Mouse (Mus musculus): ENCODE measurements around the gene Wbp1l.

The Wbp1l gene

GRCm38 (mm10) chr19:46629807-46630206 is 30.9 kb downstream of the Wbp1l start:
- DNase-seq (ENCODE audit: low read depth, low spot score): no peak

DNA sequence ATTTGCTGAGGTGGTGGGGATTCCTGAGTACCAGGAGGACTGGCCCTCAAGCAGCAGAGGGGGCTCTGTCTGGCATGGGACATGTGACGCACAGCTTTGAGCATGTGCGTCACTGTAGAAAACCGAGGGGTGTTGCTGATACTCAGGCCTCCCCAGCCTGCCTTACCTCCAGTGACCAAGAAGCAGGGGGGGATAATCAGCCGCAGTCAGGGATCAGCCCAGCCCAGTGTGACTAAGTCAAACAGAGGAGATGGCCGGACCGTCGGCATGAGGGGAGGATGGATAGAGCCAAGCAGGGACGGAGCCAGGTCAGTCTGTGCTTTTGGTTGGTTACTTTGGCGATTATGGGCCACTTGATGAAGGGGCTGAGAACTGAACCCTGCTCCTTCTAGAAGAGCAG is 32.8 kb downstream of the Wbp1l start:
- no peak for DNase-seq (ENCODE audit: low read depth, low spot score)

DNA sequence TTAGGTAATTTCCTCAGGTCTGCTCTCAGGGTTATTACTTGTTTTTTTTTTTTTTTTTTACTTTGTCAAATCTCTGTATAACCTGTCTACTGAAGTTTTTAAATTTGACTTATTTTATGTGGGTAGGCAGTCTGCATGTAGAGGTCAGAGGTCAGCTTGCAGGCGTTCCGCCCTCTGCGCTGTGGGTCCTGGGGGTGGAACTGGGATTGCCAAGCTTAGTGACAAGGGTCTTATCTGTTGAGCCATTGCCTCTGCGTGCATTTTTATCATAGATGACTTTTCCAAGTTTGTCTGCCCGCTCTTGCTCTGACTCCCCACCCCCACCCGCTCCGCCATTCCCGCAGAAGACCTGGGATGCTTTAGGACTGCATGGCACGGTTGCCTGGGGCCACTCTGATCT is 36.9 kb downstream of the Wbp1l start:
- DNase-seq (ENCODE audit: low read depth, low spot score): no peak

GRCm38 (mm10) chr19:46637598-46637997 is 38.7 kb downstream of the Wbp1l start:
- DNase-seq (ENCODE audit: low read depth, low spot score): no peak

DNA sequence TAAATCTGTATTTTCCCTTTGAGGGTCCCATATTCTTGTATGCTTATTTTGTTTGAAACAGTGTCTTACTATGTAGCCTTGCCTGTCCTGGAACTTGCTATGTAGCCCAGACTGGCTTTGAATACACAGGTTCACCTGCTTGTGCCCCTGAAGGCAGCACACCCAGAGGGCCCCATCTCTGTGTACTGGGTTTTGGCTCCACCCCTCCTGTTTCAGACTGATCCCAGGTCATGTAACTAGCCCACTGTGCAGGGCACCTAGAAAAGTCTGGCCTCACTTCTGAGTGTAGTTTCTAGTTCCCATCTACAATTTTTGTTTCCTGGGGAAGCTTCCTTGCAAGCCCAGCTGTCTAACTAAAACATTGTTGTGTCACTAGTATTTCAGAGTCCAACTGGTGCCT is 40.2 kb downstream of the Wbp1l start:
- no peak for DNase-seq (ENCODE audit: low read depth, low spot score)

DNA sequence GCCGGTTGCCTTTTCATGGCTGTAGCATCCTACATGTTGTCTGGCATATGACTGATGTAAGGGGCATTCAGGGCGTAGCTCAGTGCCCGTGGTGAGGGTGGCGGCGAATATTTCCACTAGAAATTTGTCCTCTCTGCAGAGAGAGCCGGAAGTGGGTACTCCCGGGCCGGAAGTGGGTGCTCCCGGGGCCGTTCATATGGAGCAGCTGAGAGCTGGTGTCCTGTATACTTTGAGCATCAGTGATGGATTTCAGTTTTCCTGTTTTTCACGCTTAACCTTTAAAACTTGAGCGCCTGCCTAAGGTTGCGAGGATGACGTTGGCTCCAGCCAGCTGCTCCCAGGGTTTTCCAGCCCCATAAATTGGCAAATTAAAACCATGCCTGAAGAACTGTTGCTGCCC is 40.6 kb downstream of the Wbp1l start:
- no peak for DNase-seq (ENCODE audit: low read depth, low spot score)

GRCm38 (mm10) chr19:46640780-46641179 is 41.9 kb downstream of the Wbp1l start:
- DNase-seq (ENCODE audit: low read depth, low spot score): no peak

DNA sequence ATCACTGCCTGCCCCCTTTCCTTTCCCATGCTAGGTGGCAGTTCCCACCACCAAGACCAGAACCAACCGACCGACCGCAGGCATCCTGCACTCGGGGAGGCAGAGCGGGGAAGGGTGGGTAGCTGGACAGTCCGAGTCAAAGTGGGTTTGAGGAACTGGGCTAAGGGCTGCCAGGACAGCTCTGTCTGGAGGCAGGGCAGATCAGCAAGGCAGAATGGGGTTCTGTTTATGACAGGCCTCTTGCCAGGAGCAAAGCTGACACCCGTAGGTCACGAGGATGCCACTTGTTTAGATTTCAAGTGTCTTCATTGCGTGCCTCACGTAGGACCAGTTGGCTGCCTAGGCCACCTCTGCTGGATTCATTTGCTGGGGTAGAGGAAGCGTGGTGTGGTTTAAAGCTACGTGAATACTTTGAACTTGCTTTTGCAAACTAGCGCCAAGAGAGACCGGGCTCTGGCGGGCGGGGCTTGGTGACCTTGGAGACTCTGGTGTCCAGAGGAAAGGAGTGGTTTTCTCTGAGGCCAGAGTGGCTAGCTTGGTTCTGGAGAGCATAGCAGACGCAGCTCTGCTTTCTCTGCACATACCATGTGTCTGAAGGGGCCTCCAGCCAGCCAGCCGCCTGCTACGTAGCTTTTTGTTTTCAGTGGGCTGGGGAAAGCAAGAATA is 42.7 kb downstream of the Wbp1l start:
- DNase-seq (ENCODE audit: low read depth, low spot score): peak; percentile 44

GRCm38 (mm10) chr19:46642136-46642753 is 43.4 kb downstream of the Wbp1l start:
- DNase-seq (ENCODE audit: low read depth, low spot score): peak; percentile 76

- no peak for DNase-seq (ENCODE audit: low read depth, low spot score)
These were observed 44.4 kb downstream of the Wbp1l start for GRCm38 (mm10) chr19:46643236-46643635.

DNA sequence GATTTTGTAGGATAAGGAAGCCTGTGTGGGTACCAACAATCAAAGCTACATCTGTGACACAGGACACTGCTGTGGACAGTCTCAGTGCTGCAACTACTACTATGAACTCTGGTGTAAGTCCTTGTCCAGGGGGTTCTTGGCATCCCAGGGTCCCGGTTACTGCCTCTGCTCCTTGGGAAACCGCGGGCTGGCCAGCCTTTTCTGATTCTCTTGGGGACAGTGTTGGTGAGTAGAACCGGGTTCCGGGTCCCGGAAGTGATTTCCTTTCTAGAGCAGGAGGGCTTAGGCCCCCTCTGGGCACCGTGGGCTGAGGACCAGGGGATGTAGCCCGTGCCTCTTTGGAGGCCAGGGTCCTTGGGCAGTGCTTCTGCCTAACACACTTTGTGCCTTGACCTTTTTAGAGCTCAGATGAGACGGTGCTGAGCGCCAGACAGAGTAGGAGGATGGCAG is 45.5 kb downstream of the Wbp1l start:
- DNase-seq (ENCODE audit: low read depth, low spot score): no peak

- peak; percentile 64 for DNase-seq (ENCODE audit: low read depth, low spot score)
These were observed 46.1 kb downstream of the Wbp1l start for GRCm38 (mm10) chr19:46644793-46645602.

DNA sequence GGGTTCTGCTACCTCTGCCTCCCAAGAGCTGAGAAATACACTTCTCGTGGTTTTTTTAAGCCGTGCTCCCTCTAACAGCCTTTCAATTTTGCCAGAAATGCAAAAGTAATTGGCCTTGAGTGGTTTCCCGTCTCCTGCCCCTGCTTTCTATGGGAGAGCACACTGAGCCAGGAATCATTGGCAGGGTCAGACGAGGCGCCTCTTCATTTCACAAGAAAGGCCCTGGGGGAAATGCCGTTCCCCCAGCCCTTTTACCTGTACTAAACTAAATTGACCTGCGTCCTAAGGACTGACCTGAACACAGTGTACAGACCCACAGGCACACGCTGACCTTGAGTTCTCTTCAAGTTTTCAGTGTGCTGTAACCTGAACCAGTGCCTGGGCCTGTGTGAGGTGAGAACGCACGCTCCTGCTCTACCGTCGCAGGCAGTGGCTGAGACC is 47.2 kb downstream of the Wbp1l start:
- DNase-seq (ENCODE audit: low read depth, low spot score): no peak

- DNase-seq (ENCODE audit: low read depth, low spot score): no peak
These were observed 48.4 kb downstream of the Wbp1l start for GRCm38 (mm10) chr19:46647254-46647653.

GRCm38 (mm10) chr19:46647850-46648249 is 49.0 kb downstream of the Wbp1l start:
- peak; percentile 51 for DNase-seq (ENCODE audit: low read depth, low spot score)

DNA sequence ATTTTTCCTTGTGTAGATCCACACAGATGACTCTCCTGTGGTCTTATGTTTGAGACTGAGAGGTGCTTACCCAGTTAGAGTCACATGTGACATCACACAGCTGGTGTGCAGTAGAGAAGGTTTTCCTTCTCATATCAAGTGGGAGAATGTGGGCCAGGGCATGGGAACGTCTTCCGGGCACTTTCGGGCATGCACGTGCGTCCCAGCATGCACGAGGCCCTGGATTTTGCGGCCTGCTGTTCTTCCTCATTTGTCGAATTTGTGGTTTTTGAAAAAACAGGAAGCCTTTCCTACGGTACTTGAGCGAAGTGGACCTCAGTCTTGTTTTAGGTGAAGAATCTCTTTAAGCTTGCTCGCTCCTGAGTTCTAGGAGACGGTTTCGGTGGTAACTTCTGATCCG is 49.7 kb downstream of the Wbp1l start:
- DNase-seq (ENCODE audit: low read depth, low spot score): no peak

DNA sequence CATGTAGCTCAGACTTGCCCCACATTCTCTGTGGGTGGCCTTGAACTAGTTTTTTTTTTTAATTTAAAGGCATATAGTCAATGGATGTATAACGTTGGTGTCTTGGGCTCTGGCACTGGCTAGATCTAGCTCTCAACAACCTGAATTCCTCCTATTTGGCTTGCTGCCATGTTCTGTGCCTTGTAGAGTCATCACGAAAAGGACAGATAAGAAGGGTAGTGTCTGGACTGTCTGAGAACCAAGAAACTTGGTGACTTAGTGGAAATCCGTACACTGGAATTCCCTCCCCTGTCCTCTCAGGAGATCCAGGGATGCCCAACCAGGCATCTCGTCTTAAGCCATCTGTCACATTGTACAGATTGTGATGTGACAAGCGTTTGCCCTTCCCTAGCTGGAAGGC is 54.3 kb downstream of the Wbp1l start:
- DNase-seq (ENCODE audit: low read depth, low spot score): no peak

DNA sequence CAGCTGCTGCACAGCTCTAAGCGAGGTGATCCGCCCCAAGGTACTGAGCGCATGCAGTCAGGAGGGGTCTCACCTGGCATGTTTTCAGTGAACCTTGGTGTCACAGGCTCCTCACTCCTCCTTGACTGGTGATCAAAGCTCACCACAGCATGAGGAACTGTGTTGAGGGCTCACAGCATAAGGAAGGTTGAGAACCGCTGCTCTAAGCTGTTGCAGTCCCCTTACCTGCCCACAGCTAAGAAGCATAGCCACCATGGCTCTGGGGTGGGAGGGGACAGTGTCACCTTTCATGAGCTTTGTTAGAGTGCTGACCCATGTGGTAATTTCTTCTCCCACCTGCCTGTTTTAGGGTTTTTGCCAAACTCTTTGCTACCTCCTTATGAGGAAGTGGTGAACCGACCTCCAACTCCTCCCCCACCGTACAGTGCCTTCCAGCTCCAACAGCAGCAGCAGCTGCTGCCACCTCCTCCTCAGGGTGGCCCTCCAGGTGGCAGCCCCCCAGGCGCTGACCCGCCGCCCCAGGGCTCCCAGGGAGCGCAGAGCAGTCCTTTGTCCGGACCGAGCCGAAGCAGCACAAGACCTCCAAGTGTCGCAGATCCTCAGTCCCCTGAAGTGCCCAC is 54.8 kb downstream of the Wbp1l start:
- DNase-seq (ENCODE audit: low read depth, low spot score): no peak

DNA sequence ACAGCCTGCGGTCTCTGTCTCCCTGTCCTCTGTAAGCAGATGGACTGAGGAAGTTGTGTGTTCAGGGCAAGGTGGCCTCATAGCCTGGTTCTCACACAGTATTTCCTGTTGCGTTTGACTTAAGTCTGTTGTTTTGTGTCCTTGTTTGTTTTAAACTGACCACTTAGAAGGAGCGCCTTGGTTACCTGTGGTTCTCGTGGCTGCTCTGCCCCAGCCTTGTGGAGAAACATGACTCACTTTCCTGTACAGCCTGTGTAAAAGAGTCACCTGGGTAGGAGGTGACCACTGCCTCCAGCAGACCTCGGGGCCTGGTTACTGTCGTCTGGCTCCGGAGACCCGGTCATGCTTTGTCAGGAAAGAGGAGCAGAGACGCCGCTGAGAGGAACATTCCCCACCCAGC is 56.7 kb downstream of the Wbp1l start:
- no peak for DNase-seq (ENCODE audit: low read depth, low spot score)

DNA sequence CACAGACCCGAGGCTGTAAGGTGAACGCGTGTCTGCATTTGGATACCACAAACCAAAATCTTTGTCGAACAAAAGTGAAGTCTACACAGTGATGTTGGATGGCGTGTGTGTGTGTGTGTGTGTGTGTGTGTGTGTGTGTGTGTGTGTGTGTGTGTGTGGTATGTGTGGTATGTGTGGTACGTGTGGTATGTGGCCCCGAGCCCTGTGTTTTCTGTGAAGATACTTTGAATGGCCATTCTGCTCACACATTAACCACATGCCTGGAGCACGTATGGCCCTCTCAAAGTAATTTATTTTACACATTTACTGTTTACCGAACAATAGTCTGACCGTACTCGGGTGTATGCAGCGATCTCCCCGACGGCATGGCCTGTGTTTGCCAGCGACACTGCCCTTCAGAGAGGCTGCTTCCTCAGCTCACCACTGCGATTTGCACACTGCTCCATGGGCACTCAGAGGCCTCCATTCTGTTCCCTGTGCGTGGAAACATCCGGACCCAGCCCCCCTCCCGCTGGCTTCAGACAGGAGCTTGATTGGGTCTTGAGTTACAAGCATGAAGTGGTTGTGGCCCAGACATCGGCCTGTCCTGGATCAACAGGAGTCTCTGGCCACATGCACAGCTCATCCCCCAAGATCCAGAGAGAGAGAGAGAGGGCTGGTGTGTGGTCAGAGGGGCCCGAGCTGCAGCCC is 57.4 kb downstream of the Wbp1l start:
- no peak for DNase-seq (ENCODE audit: low read depth, low spot score)

DNA sequence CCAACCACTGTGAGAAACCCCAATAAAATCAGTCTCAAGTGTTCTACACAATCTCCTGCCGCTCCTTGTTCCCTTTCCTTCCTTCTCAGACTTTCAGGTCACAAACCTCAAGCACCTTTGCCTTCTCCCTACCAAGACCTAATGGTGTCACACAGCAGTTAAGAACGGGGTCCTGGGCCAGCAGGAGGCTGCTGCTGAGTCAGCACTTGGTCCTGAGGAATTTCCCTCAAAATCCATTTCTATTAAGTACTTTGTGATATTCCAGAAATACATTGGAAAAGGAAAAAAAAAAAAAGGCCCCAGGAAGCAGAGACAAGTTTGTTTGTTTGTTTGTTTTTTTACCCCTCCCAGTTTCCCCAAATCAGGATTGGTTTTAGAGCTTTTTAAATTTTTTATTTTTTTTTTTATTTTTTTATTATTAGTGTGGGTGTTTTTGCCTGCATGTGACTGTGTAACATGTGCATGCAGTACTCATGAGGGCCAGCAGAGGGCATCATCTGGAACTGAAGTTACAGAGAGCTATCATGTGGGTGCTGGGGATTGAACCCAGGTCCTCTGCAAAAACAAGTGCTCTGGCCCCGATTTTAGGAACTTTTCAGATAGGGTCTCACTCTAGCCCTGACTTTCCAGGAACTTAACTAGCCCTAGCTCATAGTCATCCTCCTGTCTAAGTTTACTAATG is 58.6 kb downstream of the Wbp1l start:
- DNase-seq (ENCODE audit: low read depth, low spot score): peak; percentile 60
